Mouse (Mus musculus) liver, embryonic 16.5 days (tissue): ENCODE results near the gene Vmn1r5. TPM values are rescaled to one million over a fixed set of nuclear protein-coding genes. Genes with fewer than 3 reads are reported as not detected.
"Not testable (repeated sequence)": the region's sequence is repeated elsewhere in the genome, so short reads cannot be mapped to it uniquely, and the experiment has no call there.

Experiments used
- ATAC-seq: fragments of 200-750 bp; cut with Nextera tagmentation; 2 replicates; pipeline ENCODE4 v1.8.0; 2017; ENCODE audit warnings: low read depth, mild to moderate bottlenecking, moderate number of reproducible peaks, moderate library complexity
- H3K27ac ChIP-seq: fragments of 300-500 bp; sonication (generic); 2 replicates; pipeline ENCODE4 v1.5.1; 2014; ENCODE audit warnings: mild to moderate bottlenecking, low read length
- H3K27me3 ChIP-seq: fragments of 300-500 bp; sonication (generic); 2 replicates; pipeline ENCODE4 v1.6.1; 2014; ENCODE audit warnings: low read depth, low read length, mixed read lengths; ENCODE audit not compliant: control insufficient read depth, insufficient read depth
- H3K36me3 ChIP-seq: fragments of 300-500 bp; sonication (generic); 2 replicates; pipeline ENCODE4 v1.6.1; 2014; ENCODE audit warnings: mild to moderate bottlenecking; ENCODE audit not compliant: control insufficient read depth, insufficient read depth
- H3K4me1 ChIP-seq: fragments of 300-500 bp; sonication (generic); 2 replicates; pipeline ENCODE4 v1.6.1; 2014; ENCODE audit warnings: low read depth, low read length, mixed read lengths; ENCODE audit not compliant: control insufficient read depth
- H3K4me2 ChIP-seq: fragments of 300-500 bp; sonication (generic); 2 replicates; pipeline ENCODE4 v1.6.1; 2014; ENCODE audit warnings: low read depth, low read length, mixed read lengths
- H3K4me3 ChIP-seq: fragments of 300-500 bp; sonication (generic); 2 replicates; pipeline ENCODE4 v1.5.1; 2014; ENCODE audit warnings: low read depth, mild to moderate bottlenecking, low read length
- H3K9ac ChIP-seq: fragments of 300-500 bp; sonication (generic); 2 replicates; pipeline ENCODE4 v1.6.1; 2014; ENCODE audit warnings: low read depth, low read length
- H3K9me3 ChIP-seq: fragments of 300-500 bp; sonication (generic); replicated peaks from 2 replicates; pipeline ENCODE4 v1.6.1; 2016; ENCODE audit warnings: low read length; ENCODE audit not compliant: control insufficient read depth
- WGBS: fragments of 180-500 bp; shearing (Covaris S2); extraction: QIAGEN DNeasy Blood & Tissue Kit; methylation state at CpG from one replicate; pipeline ENCODE4 v1.1.7; 2014; ENCODE audit not compliant: insufficient replicate concordance; 5-methylcytosine and 5-hydroxymethylcytosine counted together
- polyA plus RNA-seq: library from polyadenylated mRNA; unstranded; fragments of >200 nt; fragmentation: Nextera tagmentation; extraction: Ambion mirVana; gene quantifications from 2 replicates; pipeline ENCODE4 v1.2.1, GENCODE M21; 2015

Gene Vmn1r5
- polyA plus RNA-seq, 1 experiment from 2014 or later, result not detected

- ATAC-seq, H3K27me3 ChIP-seq, H3K4me2 ChIP-seq, H3K4me3 ChIP-seq, H3K27ac ChIP-seq, H3K4me1 ChIP-seq, H3K36me3 ChIP-seq, H3K9ac ChIP-seq, H3K9me3 ChIP-seq: not testable (repeated sequence)
- WGBS, result 60% methylated on average over 2 of the region's 2 CpGs
Observed at GRCm38 (mm10) chr6:57025224-57025623, 55.2 kb downstream of the Vmn1r5 start, which contains the start of gene Vmn1r7. Gene Vmn1r7 (minus strand): TSS chr6:57025324.

GRCm38 (mm10) chr6:57031984-57032383, 61.9 kb downstream of the Vmn1r5 start, which contains the start of gene Vmn1r8:
Gene Vmn1r8 (plus strand): TSS chr6:57032284.
- Histone ChIP-seq H3K4me3 (no peak within 1 kb of the TSS), H3K27ac (no peak within 1 kb of the TSS), H3K4me1 (no peaks in the 10 kb centered on the region), H3K27me3 (no peaks in the 10 kb centered on the region), H3K36me3 (no peaks in the 10 kb centered on the region), H3K9me3 (no peaks in the 10 kb centered on the region), H3K9ac (no peak within 1 kb of the TSS), H3K4me2 (no peak within 1 kb of the TSS)
- ATAC-seq, result no peak

DNA sequence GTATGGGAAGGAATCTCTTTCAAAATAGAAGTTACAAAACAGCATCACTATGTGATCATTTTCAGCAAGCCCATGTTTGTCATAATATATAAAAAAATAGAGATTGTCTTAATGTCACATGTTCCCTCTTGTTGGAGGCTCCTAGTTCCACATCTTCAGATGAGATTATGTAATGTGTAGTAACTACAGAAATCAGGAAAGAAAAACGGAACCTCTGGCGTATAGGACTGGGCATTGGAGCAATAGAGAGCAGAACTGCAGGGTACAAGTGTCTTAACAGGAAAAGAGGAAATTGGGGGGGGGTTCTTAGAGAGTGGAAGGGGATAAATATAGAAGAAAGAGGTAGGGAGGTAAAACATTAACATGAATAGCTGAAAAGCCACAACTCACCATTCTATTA, 64.6 kb downstream of the Vmn1r5 start:
- no peak overlapping the region for H3K4me3 ChIP-seq
- WGBS, result 37% methylated on average over 2 of the region's 2 CpGs
- no peaks in the 10 kb centered on the region for H3K27me3 ChIP-seq
- no peaks in the 10 kb centered on the region for H3K4me1 ChIP-seq
- no peak overlapping the region for H3K27ac ChIP-seq
- H3K4me2 ChIP-seq, result no peak overlapping the region
- H3K9ac ChIP-seq, result no peak overlapping the region
- ATAC-seq, result no peak
- no peaks in the 10 kb centered on the region for H3K9me3 ChIP-seq
- no peaks in the 10 kb centered on the region for H3K36me3 ChIP-seq

Other genes with a start within 250 kb of the Vmn1r5 start
- 14.6 and 15.1 TPM in 2 replicates for gene Kbtbd2, start 172.5 kb upstream of the Vmn1r5 start, polyA plus RNA-seq
- gene Fkbp9, start 138.2 kb upstream of the Vmn1r5 start, polyA plus RNA-seq, result 22.1 and 23.9 TPM in 2 replicates
- 240 and 242 TPM in 2 replicates for gene Nt5c3, start 46.3 kb upstream of the Vmn1r5 start, polyA plus RNA-seq
- gene Vmn1r4, start 46.3 kb upstream of the Vmn1r5 start, polyA plus RNA-seq, result 0.15 and 0.18 TPM in 2 replicates
- not detected in 2 replicates for gene Vmn1r6, start 27.0 kb downstream of the Vmn1r5 start, polyA plus RNA-seq
- gene Vmn1r7, start 55.1 kb downstream of the Vmn1r5 start, polyA plus RNA-seq, result not detected in 2 replicates
- gene Vmn1r8, start 62.0 kb downstream of the Vmn1r5 start, polyA plus RNA-seq, result not detected in 2 replicates
- not detected in 2 replicates for gene Vmn1r9, start 96.5 kb downstream of the Vmn1r5 start, polyA plus RNA-seq
- not detected in 2 replicates for gene Vmn1r10, start 139.2 kb downstream of the Vmn1r5 start, polyA plus RNA-seq
- gene Vmn1r11, start 163.2 kb downstream of the Vmn1r5 start, polyA plus RNA-seq, result not detected in 2 replicates
- not detected in 2 replicates for gene Vmn1r12, start 186.6 kb downstream of the Vmn1r5 start, polyA plus RNA-seq
- gene Vmn1r13, start 233.0 kb downstream of the Vmn1r5 start, polyA plus RNA-seq, result not detected in 2 replicates